Mouse (Mus musculus): ENCODE measurements at regions not wholly inside any gene's neighbourhood (a gene's known extent, or its start where the extent isn't known, plus 50 kb on each side); places are given as distances from the start of the nearest gene placed in this dataset.
"Not testable (repeated sequence)": the region's sequence is repeated elsewhere in the genome, so short reads cannot be mapped to it uniquely, and the experiment has no call there.

DNA sequence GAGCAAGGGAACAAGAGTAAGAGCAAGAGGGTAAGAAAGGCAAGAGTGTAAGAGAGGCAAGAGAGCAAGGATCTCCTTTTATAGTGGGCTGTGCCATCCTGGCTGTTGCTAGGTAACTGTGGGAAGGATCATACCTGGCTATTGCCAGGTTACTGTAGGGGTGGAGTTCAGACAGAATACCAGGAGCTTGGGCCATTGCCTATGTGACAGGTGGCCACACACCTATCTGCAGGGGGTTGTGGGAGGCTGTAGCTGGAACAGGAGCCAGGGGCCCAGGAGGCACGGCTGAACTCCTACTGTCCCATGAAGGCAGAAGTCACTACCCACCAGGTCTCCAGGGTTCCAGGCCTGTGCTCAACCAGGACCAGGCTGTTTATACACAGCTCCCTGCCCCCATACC lies 1149.0 kb downstream of the 9330182O14Rik start:
- DNase-seq = no peak

DNA sequence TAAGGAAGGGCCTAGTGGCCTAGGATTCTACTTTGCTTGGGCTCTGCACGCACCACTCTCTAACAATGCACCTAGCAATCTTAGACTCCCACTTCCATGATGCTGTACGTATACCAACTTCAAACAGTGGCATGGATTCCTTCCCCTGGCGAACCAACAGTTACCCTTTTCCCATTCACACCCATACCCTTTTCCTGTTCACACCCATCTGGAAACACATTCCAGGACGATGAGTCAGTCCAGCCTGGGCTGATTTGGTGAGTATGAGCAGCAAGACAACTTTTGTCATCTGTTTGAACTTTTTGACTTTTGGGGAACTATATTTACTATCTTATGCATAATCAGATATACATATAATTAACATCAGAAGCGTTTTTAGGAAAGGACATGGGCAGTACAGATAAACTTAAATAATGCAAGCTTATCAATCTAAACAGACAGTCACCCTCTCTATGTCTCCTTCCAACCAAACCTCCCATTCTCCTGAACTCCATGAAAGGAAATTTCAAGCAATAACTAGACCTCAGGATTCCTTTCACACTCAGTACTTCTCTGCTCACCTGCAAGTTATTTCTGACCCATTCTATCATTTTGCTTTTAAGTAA lies 1152.7 kb downstream of the 9330182O14Rik start:
- no peak for DNase-seq

GRCm38 (mm10) chr15:41297419-41297818 lies 1163.3 kb downstream of the 9330182O14Rik start:
- DNase-seq = no peak

GRCm38 (mm10) chr15:41306638-41307037 lies 1172.5 kb downstream of the 9330182O14Rik start:
- no peak for DNase-seq

DNA sequence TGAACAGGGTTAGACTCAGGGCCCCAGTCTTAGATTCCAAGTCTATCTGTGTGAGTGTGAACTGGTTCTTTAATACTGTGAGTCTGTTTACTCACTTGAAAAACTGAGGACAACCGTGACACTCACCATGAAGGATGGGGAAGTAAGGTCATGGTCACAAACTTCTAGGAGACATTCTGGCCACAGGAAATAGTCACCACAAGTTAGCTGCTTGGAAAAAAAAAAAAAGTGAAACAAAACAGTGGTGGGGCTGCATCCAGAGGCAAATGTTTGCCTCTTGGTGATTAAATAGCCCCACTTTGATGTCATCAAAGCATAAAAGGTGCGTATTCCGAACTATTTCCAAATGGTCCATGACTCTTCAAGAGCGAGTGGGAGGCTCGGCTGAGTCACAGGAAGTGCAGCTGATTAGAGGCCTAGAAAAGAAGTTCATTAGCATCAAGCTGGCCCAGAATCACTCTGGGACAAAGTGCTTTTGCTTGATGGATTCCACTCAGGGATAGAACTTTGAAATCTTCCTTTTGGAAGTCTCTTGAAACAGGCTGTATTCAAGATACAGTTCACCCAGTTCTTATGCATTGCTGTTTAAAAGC lies 1177.7 kb downstream of the 9330182O14Rik start:
- no peak for DNase-seq

DNA sequence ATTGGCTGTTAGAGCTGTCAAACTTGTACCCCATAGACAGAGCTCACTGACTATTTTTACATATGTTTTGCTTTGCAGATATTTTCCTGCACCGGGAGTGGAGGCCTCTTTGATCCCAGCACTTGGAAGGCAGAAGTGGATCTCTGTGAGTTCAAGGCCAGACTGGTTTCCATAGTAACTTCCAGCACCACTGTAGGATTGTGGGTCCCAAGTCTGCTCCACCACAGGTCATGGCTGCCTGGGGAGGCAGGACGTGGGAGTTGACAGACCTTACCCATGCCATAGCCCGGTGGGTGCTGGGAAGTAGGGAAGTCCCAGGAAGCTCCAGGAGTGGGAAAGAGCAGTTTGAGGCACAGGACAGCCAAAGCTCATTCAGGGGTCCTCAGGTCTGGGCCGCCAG lies 1180.8 kb downstream of the 9330182O14Rik start:
- DNase-seq = no peak

- DNase-seq = peak; percentile 57
Measured at GRCm38 (mm10) chr15:41325633-41326252, 1191.6 kb downstream of the 9330182O14Rik start.

GRCm38 (mm10) chr15:41329286-41329685 lies 1195.1 kb downstream of the 9330182O14Rik start:
- no peak for DNase-seq

DNA sequence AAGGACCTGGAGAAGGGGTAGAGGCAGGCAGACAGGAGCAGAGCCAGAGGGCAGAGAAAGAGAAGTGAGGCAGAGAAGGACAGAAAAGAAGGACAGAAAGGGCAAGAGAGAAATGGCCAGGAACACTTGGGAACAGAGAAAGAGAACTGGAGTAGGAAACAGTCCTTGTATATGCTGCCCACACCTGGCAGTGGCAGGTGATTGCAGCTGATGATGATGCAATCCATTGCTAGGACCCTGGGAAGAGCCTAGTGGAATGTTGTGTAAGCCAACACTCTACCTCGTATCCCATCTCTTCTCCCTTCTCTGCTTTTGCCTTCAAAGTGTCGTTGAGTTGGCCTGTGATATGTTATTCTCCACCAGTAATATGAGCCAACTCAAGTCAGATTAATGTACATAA lies 1195.9 kb downstream of the 9330182O14Rik start:
- DNase-seq = no peak

GRCm38 (mm10) chr15:41332451-41332850 lies 1198.3 kb downstream of the 9330182O14Rik start:
- DNase-seq = no peak

GRCm38 (mm10) chr15:41333165-41333564 lies 1199.0 kb downstream of the 9330182O14Rik start:
- no peak for DNase-seq

DNA sequence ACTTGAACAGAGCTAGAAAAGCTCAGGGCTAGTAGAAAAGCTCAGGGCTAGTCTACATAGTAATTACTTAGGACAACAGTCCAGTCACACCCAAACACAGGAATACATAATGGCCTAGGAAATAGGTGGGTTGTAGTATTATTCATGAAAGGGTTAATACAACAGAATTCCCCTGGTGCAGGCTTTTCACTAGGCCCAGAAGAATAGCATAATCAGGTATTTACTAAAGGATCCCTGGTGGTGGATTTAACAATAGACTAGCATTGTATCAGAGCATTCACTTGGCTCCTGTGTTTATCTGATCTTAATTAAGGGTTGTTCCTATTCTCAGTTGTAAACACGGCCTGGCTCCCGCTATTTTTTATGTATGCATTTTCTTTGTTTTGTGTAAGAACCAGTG lies 1206.5 kb downstream of the 9330182O14Rik start:
- DNase-seq = not testable (repeated sequence)

- no peak for DNase-seq
Measured at GRCm38 (mm10) chr15:41345554-41345953, 1211.4 kb downstream of the 9330182O14Rik start.

- no peak for DNase-seq
Measured at GRCm38 (mm10) chr15:41347221-41347620, 1213.1 kb downstream of the 9330182O14Rik start.

DNA sequence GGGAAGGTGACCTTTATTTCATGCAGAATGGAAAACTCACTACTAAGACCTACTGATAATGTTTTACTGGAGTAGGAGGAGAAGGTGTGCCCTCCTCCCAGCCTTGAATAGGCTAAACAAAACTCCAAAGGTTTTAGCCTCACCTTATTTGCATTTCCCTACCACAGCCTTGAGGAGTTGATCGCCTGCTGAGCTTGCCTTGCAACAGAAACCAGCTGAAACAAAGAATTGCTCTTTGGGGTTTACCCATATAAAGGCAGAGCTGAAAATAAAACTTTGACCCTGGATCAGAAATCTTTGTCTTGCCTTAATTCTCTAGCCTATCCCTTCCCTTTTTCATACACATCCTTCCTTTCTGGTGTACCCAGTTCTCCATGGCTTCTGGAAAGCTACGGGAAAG lies 1218.0 kb downstream of the 9330182O14Rik start:
- DNase-seq = no peak

DNA sequence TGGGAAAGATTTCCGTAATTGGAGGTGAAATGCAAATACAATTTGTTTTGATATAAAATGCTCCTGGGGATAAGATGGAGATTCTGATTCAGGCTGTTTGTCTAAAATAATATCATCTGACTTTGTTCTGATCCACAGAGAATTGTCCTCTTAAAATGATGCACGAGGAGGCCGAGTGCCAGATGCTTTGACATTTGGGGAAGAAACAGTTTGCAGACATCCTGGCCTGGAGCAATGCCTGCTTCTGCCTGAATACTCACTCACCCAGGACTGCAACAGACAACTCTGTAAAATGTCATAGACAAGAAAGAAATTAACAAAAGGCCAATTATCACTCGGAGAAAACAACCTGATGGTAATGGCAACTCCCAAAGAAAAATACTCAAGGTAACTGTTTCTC lies 1225.1 kb downstream of the 9330182O14Rik start:
- DNase-seq = no peak

DNA sequence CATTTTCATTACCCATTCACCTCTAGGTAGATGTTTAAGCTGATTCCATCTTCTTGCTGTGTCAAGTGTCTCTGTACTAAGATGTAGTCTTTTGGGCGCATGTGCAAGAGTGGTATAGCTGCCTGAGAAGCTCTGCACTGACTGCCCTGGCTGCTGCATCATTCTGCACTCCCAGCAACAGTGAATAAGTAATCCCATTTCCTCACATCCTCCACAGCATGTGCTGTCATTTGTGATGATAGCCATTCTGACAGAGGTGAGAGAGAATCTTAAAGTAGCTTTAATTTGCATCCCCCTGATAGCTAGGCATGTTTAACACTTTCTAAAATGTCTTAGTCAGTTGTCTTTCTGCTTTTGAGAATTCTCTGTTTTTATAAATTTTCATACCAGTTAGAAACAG lies 1240.5 kb downstream of the 9330182O14Rik start:
- DNase-seq = no peak

- no peak for DNase-seq
Measured at GRCm38 (mm10) chr15:41375906-41376305, 1241.7 kb downstream of the 9330182O14Rik start.

DNA sequence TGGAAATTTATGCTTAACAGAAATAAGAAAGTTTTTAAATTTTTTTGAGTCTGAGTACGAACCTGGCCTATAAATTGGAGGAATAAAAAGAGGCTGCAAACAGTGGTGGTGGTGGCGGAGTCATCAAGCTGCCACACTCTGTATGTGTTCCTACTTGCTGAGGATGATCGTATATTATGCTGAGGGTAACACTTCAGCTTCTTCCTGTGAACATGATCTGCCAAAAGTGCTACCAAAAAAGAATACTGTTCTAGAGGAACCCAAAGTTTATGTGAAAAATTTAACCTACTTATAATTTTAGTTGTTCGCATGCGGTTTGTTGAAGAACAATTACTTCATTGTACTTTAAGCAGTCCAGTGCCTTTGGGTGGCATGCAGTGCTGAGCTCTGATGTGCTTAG lies 1245.5 kb downstream of the 9330182O14Rik start:
- DNase-seq = no peak

DNA sequence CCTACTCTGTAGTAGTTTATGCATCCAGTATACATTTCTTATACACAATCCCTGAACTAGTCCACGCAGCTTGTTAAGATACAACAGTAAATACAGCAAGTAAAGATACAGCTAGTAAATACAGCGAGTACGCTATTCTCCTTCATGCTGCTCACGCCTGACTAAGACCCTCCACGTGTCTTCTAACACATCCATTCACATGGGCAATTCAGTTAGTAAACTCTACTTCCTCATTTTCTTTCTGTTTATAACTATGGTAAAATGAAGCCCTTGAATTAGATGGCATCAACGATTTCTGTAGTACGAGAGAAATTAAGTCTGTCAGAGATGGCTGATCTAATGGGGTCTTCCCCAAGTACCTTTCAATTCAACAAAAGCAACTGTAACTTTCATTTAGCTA lies 1246.3 kb downstream of the 9330182O14Rik start:
- DNase-seq = no peak

GRCm38 (mm10) chr15:41390699-41391098 lies 1256.5 kb downstream of the 9330182O14Rik start:
- no peak for DNase-seq

Data from heart, postnatal 4 days (tissue).